Mouse (Mus musculus) cerebellum, postnatal 14 days (tissue): ENCODE measurements around the gene Prkn.

ENCODE experiments used
- DNase-seq, 2 experiments: peaks; one replicate each; pipeline ENCODE4 v3.0.0; 2021; ENCODE audit warnings: mixed read lengths in 2 of 2

The Prkn gene

GRCm38 (mm10) chr17:11290183-11290582 is 450.0 kb downstream of the Prkn start:
- DNase-seq: no peak

DNA sequence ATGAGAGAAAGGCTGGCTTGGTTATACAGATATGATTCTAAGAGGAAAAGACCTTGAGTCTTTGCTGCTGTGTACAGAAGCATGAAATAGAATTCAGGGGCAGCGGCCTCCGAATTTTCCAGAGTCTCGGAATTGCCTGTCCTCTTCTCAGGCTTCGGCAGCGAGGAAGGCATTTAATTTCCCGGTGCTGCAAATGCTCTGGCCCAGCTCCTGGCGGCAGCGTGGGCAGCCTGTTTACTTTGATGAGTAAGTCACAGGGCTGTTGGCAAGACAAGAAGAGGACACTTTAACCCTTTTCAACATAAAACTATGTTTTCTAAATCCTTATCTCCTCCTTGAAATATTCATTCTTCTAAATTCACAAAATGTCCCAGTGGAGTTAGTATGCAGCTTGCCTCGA is 462.9 kb downstream of the Prkn start:
- DNase-seq: peak; percentile 45 to 54

DNA sequence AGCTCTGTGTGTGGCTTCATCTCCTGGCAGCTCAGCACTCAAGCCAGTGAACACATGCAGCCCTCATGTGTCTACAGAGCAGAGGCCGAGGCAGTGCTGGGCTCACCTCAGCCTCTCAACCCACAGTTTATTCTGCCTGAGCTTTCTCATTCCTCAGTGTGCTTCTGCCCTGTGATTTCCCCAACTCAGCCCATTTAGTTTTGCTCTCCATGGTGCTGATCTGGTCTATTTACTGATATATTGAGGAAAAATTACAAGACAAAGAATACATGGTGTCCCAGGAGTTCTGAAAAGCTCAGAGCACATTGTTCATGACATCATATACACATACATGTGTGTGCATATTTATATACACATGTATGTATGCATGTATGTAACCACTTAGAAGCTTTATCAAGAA is 469.7 kb downstream of the Prkn start:
- DNase-seq: no peak

DNA sequence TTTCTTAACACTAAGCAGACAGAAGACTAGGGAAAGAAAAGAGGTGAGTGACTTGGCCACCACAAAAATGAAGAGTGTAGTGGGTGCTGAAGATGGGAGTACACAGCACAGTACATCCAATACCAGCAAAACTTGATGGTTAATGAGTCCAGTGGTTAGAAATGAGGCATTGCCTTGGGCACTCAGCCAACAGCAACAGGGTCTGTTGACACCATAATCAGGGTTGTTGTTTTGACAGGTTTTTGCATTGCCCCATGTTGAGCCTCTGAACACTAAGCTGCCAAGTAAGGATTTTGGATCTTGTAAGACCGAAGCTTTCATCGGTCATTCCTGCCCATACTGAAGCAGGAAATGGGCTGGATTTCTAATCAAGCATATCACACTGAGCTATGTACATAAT is 474.0 kb downstream of the Prkn start:
- DNase-seq: peak; percentile 32 to 45

GRCm38 (mm10) chr17:11315675-11316074 is 475.5 kb downstream of the Prkn start:
- DNase-seq: peak; percentile 82 to 90

- DNase-seq: no peak
These were observed 478.8 kb downstream of the Prkn start for GRCm38 (mm10) chr17:11318946-11319345.

DNA sequence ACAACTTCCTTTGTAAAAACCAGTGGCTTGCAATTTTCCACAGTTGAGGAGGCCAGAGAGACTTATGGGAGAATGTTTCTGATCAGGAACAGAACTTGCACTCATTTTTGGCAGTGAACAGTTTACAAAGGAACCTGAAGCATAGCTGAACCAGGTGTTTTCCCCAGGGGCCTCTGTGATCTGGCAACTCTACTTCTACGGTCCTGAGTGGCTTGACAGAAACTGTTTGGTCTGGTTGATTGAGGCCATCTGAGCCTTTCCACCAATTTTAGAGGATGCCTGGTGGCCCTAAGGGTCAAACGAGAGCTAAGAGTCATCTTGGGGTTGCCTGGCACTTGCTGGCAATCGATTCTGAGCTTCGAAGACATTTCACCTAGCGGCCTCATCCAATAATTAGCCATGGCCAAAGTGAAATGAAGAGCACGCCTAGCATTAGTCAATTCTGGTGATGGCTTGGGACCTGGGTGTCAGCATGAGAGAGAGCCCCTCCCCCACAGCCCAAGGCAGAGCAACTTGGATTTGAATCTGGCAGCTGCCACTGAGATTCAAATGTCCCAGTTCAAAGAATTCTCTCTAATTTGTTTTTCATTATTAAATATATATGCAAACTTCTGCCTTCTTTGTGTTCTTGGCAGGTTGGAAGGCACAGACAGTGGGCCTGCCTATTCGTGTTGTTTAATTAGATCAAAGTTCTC is 479.6 kb downstream of the Prkn start:
- peak; percentile 24 to 42 for DNase-seq

- no peak for DNase-seq
These were observed 491.9 kb downstream of the Prkn start for GRCm38 (mm10) chr17:11332081-11332480.

GRCm38 (mm10) chr17:11333741-11334140 is 493.6 kb downstream of the Prkn start:
- peak; percentile 42 to 54 for DNase-seq

DNA sequence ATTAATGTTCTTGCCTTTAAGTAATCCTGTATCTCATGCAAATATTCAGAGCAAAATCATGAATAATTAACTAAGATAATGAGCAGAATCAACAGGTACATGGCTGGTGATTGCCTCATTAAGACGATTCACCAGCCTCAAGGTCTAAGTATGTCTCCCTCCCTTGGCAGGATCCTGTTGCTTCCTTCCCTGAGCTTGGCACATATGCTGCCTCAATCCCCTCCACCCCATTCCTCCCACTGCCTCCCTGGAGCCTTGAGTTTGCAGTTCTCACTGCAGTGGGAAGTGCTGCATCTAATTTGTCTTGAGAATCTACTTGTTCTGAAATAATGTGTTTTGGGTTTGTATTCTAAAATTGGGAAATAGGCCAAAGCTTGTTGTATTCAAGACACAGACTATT is 496.0 kb downstream of the Prkn start:
- DNase-seq: no peak

DNA sequence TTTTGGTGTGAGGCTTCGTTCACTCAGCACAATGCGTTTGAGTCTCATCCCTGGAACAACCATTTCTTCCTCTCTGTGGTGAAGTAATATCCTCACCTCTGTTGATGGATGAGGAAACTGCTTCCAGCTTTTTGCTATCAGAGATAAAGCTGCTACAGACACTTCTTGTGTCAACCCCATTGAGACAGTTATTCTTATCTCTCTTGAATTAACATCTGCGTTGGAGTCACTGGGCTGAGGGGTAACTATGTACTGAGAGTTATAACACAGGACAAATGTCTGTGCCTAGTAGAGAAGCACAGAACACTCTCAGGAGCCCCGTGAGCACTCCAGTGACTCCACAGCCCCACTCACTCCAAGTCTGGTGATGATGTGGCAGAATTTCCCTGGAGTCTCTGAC is 500.2 kb downstream of the Prkn start:
- no peak for DNase-seq

DNA sequence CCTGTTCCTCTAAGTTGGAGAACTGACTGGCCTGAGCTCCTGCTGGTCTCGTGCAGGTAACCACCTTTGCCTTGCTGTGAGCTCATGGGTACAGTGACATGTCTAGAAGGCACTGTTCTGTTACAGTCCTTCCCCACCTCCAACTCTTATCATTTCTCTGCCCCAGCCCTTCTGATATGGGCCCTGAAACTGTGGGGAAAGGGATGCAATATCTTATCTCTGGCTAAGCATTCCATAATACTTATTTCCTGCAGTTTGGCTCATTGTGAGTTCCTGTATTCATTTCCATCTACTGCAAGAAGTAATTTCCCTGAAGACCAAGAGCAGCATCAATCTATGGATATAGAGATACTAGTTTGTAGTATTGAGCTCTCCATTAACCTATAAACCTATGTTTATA is 506.1 kb downstream of the Prkn start:
- DNase-seq: no peak

GRCm38 (mm10) chr17:11352778-11353552 is 512.8 kb downstream of the Prkn start:
- DNase-seq: peak; percentile 22 to 62

- DNase-seq: no peak
These were observed 513.4 kb downstream of the Prkn start for GRCm38 (mm10) chr17:11353553-11353945.

DNA sequence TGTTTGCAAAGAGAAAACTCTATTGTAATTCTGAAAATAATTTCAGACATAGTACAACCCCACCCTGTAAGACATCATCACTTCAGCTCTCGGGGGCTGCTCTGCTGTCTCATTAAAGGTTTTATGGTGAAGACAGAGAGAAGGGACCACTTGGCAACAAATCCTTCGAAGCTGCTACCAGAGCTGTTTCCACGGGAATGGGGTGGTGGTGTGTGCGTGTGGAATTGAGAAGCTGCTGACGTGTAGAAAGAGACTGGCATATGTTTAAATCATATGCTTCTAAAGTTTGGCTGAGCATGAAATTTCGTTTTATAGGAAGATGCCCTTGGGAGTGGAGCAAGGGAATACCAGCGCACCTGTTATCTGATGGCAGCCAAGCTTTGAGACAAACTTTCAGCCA is 514.2 kb downstream of the Prkn start:
- peak; percentile 10 to 39 for DNase-seq

DNA sequence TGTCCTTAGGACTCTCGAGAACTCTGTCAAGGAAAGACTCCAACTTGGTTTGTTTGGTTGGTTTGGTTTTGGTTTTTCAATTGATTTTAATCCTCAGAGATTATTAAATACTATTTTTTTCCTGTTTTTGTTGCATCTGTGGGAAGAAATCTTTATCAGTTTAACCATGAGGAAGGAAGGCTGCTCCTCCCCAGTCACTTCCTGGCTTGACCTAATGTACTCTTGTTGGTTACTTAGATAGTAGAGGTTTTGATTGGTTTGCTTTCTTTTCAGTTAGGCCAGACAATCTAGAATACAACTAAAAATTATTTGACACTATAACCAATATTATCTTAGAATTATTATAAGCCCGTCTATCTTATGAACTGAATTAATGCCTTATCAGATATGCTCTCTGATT is 535.3 kb downstream of the Prkn start:
- no peak for DNase-seq

GRCm38 (mm10) chr17:11383364-11383962 is 543.3 kb downstream of the Prkn start:
- DNase-seq: no peak

DNA sequence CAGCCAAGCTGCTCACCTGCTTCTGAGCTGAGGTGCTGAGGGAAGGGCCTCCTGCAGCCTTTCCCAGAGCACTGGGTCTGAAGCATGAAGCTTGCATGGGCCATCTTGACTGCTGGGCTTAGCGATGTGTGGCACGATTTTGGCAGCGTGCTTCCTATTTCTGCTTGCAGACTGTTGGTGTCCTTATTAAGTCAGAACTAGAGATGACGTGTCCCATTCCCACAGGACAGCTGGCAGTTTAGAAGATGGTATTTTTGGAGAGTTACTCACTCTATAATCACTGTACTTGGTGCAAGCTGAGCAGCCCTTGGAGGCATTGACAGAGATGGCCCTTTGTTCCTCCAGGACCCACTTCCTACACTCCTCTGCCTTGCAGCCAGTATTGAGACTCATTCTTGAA is 545.1 kb downstream of the Prkn start:
- peak; percentile 41 to 55 for DNase-seq

GRCm38 (mm10) chr17:11392622-11393294 is 552.6 kb downstream of the Prkn start:
- no peak for DNase-seq

DNA sequence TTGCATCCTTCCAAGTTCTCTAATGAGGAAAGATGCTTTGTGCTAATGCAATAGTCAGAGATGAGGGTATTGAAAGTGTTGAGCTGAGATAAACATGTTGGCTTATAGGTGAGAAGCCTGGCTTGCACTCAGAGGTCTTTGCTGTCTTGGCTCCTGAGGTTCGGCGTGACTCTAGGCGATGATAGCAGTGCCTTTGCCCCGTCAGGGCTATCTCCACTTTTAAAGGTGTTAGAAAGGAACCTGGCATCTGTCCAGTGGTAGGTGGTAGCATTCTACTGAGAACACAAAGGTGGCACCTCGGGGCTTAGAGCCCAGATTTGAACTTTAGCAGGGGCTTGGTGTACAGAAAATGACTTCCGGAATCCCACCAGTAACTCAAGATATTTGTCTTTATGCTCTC is 554.4 kb downstream of the Prkn start:
- DNase-seq: no peak

- peak in 1 of 2 experiments; percentile 29 for DNase-seq
These were observed 557.5 kb downstream of the Prkn start for GRCm38 (mm10) chr17:11397678-11398077.

GRCm38 (mm10) chr17:11402225-11402875 is 562.2 kb downstream of the Prkn start:
- peak; percentile 24 to 53 for DNase-seq

GRCm38 (mm10) chr17:11411414-11411813 is 571.2 kb downstream of the Prkn start:
- no peak for DNase-seq
